Mouse (Mus musculus) bone marrow macrophage, adult 2 months (primary cell): ENCODE measurements around the gene Cog4.

Source experiments
- CTCF ChIP-seq: IDR thresholded peaks from 2 replicates; pipeline ENCODE4 v1.5.1; 2012; ENCODE audit warnings: low read depth, mild to moderate bottlenecking, low read length, moderate library complexity
- POLR2A ChIP-seq: IDR thresholded peaks from 2 replicates; pipeline ENCODE4 v1.6.1; 2012; ENCODE audit warnings: mild to moderate bottlenecking, low read depth, low read length, borderline replicate concordance

DNA sequence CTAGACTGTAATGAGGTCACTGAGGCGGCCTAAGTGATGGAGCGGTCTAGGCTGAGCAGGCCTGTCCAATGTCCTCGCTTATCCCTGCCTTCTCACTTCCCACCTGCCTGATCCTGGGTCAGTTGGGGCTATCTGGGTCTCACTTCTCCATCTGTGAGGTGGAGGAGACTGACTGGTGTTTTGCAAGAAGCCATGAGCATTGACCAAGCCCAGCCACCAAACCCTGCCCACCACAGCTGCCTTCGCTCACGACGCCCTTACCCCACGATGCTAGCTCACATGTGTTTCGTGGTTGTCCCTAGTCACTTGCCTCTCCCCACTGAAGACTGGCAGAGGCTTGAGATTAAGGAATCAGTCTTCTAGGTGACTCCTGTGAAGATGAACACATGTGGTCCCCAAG is 49.3 kb upstream of the Cog4 start:
- no peak for TF ChIP-seq CTCF
- TF ChIP-seq POLR2A = no peak
